Mouse (Mus musculus) G1E (cell line): Measurements from ENCODE around the gene Plekhd1.

Experiments
- CTCF ChIP-seq: IDR thresholded peaks from 2 replicates; pipeline ENCODE4 v1.5.1; 2012; ENCODE audit warnings: low read depth, low read length, inconsistent platforms, mixed read lengths
- GATA1 ChIP-seq: IDR thresholded peaks from 2 replicates; pipeline ENCODE4 v1.6.1; 2012; ENCODE audit warnings: borderline replicate concordance, low read length, inconsistent platforms, mixed read lengths
- POLR2AphosphoS5 ChIP-seq: IDR thresholded peaks from 2 replicates; pipeline ENCODE4 v1.6.1; 2012; ENCODE audit warnings: low read depth, low read length, inconsistent platforms; ENCODE audit not compliant: insufficient replicate concordance

DNA sequence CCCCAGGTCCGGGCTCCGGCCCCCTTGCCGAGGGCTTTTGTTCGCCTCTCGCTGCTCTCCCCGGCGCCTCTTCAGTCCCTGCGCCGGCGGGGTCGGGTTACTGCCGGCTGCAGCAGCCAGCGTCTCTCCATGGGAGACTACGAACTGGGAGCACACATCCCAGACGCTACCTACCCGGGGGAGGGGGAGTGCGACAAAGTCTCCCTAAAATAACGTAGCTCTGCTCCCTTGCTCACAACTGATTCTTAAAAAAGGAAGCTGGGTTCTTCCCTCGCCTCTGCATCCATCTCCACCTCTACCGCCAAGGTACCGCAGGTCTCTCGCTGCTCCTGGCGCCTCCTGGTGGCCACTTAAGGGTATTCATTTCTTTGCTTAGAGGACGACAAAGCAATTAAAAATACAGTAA lies 68.0 kb downstream of the Plekhd1 start, which contains the start of gene Ccdc177:
- TF ChIP-seq CTCF = peak; percentile 39; the same call in 1 of the 2 replicates
- no peak for TF ChIP-seq GATA1
- no peak for TF ChIP-seq POLR2AphosphoS5
